Mouse (Mus musculus): ENCODE measurements at regions not wholly inside any gene's neighbourhood (a gene's known extent, or its start where the extent isn't known, plus 50 kb on each side); places are given as distances from the start of the nearest gene placed in this dataset.

DNA sequence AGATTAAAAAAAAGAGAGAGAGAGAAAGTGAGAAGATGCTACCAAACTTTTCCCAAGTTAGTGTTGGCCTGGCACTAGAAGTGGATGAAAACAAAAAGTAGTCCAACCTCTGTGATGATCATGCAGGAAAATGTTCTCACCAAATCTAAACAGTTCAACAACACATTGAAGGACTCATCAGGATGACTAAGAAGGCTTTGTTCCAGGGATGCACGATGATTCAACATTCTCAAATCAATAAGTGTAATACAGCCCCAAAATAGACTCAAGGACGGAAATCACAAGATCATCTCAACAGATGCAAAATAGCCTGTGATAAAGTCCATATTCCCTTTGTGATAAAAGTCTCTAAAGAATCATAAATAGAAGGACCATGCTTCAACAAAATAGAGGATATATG, 106.3 kb downstream of the Cysltr2 start:
- intact Hi-C loops (cut with DNase I; ENCODE audit: low total_unique reads): no loop called here
- no peak for DNase-seq

- DNase-seq: no peak
- intact Hi-C loops (cut with DNase I; ENCODE audit: low total_unique reads): no loop called here
Observed at GRCm38 (mm10) chr14:72939067-72939393, 109.9 kb downstream of the Cysltr2 start.

GRCm38 (mm10) chr14:72938382-72939066, 110.4 kb downstream of the Cysltr2 start:
- intact Hi-C loops (cut with DNase I; ENCODE audit: low total_unique reads): no loop called here
- no peak for DNase-seq

DNA sequence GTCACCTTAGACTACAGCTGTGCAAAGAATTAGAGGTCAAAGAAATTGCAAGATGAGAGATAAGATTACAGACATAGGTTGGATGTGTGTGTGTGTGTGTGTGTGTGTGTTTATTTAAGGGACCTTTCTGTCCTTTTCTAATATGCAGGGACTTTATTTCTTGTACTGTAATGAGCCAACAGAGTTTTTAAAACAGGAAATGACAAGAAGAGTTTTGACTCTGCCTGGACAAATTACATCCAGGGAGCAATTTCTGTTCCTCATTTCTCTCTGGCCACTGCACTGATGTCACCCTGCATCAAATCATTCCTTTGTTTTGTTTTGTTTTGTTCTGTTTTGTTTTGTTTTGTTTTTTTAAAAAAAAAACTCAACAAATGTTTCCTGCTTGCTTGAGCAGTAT, 115.3 kb downstream of the Cysltr2 start:
- intact Hi-C loops (cut with DNase I; ENCODE audit: low total_unique reads): no loop called here
- no peak for DNase-seq

- intact Hi-C loops (cut with DNase I; ENCODE audit: low total_unique reads): no loop called here
- peak; percentile 8 for DNase-seq
Observed at GRCm38 (mm10) chr14:72932296-72932695, 116.6 kb downstream of the Cysltr2 start.

DNA sequence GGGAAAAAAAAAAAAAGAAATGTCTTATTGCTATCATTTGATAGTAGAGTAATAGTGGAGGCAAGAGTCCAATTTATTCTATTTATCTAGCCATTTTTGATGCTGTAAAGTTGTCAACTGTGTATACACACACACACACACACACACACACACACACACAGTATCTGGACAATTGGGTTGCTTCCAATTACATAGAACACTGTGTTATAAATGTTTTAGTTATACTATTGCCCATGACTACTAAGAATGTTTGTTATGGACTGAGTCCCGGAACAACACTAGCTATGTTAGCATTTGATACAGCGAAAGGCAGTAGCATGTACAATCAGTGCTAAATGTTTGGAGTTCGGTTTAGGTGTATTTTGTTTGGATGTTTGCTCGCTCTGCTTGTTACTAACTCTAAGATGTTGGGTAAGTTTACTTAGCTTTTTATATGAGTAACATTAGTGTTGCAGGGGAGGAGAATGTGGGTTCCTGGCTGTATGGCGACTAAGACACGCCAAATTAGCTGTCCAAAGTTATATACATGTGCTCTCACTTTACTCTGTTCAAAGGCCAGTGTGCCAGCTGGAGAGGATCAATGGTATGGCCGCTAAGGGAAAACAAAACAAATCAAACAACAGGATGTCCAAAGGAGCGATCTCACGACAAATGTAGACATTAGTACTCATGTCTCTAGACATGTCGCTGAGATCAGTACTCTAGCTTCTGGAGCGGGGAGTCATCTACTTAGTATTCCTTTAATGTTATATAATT, 147.6 kb downstream of the Cysltr2 start:
- intact Hi-C loops (cut with DNase I; ENCODE audit: low total_unique reads): no loop called here
- no peak for DNase-seq

- no peak for DNase-seq
- intact Hi-C loops (cut with DNase I; ENCODE audit: low total_unique reads): no loop called here
Observed at GRCm38 (mm10) chr14:72899630-72900029, 149.3 kb downstream of the Cysltr2 start.

DNA sequence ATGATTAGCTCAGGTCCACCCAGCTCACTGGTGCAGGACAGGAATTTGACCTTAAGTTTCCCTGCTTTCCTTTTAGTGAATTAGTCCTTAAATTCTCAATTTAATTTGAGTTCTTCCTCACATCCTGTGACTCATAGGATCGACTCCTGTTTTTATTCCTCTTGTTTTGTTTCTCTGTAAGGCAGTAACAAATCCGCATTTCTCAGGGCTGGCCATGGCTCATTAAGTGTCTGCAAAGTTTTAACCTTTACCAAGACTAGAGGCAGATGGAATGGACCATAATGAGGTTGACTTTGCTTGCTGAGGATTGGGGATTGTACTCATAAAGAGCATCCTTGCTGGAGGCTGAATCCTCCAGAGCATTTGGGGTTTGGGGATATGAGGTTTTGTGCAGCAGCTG, 156.6 kb downstream of the Cysltr2 start:
- no peak for DNase-seq
- intact Hi-C loops (cut with DNase I; ENCODE audit: low total_unique reads): no loop called here

DNA sequence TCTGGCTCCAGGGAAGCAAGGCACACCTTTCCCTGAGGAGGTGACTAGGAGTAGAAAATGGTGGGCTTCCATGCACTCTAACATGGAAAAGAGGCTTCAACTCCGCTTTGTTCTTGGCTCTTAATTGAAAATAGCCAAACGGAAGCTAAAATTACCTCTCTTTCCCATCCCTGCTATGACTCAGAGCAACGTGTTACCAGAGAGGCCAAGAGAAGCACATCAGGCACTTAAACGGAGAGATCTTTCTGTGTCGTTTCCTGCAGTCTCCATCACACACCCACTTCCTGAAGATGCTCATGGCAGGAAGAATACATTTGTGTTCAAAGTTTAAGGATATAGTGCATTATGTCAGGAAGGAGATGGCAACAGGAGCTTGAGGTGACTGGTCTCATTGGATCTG, 159.3 kb downstream of the Cysltr2 start:
- no peak for DNase-seq
- intact Hi-C loops (cut with DNase I; ENCODE audit: low total_unique reads): no loop called here

DNA sequence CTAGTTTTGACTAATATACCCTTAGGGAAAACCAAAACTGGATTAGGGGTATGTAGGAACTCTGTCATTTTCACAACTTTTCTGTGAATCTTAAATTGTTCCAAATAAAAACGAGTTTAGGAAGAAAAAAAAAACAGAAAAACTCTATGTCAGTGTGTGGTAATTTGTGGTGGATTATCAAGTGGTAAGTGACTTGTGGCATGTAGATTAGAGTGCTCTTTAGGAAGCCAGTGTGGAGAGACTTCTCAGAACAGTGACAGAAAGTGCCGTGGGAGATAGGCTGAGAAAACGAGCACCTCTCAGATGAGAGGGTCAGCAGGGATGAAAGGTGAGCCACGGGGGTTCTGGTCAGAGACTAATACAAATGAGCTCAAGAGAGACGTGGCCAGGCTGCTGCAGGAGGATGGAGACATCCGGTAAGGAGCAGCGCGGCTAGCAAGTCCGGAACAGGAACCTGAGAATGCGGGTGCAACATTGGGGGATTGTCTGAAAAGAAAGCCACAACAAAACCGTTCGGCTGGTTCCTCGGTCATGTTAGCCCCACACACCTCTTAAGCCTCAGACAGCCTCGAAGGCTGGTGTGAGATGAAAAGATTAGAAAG, 161.3 kb downstream of the Cysltr2 start:
- no peak for DNase-seq
- intact Hi-C loops (cut with DNase I; ENCODE audit: low total_unique reads): no loop called here

GRCm38 (mm10) chr14:72886935-72887369, 162.0 kb downstream of the Cysltr2 start:
- DNase-seq: no peak
- intact Hi-C loops (cut with DNase I; ENCODE audit: low total_unique reads): no loop called here

DNA sequence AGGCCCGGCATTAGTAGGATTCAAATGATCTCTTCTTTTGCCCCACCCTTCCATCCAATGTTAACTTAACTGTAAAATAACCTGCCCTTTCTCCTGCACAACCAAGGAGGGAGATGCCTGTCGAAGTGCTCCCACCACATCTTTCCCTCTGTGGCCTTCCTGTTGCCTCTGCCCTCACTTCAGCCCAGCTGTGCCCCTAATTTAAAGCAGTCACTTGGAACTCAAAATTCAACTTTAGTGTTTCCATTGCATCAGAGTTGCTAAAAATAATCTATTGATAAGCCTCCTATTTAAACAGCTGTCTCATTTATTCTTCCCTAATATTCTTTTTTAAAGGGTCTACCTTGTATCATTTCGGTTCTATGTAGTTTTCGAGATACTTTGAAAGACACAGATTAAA, 163.1 kb downstream of the Cysltr2 start:
- DNase-seq: no peak
- intact Hi-C loops (cut with DNase I; ENCODE audit: low total_unique reads): no loop called here

DNA sequence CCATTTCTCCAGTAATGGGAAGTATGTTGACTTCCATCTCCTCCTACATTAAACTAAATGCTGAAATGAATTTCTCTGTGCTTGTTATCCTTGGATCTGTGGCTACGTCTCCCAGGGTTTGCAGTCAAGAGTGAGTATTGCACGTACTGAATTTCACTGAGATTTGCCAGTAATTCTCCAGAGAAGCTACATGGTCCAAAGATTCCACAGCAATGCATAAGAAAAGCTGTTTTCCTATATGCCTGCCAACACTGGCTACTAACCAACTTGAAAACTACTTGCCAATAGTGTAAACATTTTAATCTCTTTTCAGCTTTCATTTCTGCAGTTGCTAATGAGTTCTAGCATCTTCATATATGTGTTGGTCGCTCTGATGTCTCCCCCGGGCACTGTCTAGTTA, 164.4 kb downstream of the Cysltr2 start:
- intact Hi-C loops (cut with DNase I; ENCODE audit: low total_unique reads): no loop called here
- DNase-seq: no peak

GRCm38 (mm10) chr14:72877132-72877531, 167.3 kb upstream of the Fndc3a start:
- intact Hi-C loops (cut with DNase I; ENCODE audit: low total_unique reads): no loop called here
- no peak for DNase-seq

GRCm38 (mm10) chr14:72873494-72873893, 163.7 kb upstream of the Fndc3a start:
- no peak for DNase-seq
- intact Hi-C loops (cut with DNase I; ENCODE audit: low total_unique reads): no loop called here

- no peak for DNase-seq
- intact Hi-C loops (cut with DNase I; ENCODE audit: low total_unique reads): no loop called here
Observed at GRCm38 (mm10) chr14:72869188-72869749, 159.5 kb upstream of the Fndc3a start.

DNA sequence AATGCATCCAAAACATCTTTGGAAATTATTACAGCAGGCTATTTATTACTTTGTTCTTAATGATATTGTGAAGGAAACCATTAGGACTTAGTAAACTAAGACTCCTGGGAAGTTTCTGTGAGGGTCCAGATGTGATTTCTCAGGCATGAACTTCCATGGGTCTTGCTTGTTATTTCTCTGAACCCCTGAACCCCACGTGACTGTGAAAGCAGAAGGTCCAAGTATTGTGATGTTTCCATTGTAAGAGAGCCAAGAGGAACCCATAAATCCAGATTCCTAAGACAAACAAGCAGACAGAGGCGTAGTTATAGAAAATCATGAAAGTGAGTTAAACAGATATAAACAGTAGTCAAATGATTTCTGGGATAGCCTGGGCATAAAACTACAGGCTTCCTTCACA, 157.1 kb upstream of the Fndc3a start:
- DNase-seq: no peak
- intact Hi-C loops (cut with DNase I; ENCODE audit: low total_unique reads): no loop called here

- no peak for DNase-seq
- intact Hi-C loops (cut with DNase I; ENCODE audit: low total_unique reads): no loop called here
Observed at GRCm38 (mm10) chr14:72865531-72865930, 155.7 kb upstream of the Fndc3a start.

DNA sequence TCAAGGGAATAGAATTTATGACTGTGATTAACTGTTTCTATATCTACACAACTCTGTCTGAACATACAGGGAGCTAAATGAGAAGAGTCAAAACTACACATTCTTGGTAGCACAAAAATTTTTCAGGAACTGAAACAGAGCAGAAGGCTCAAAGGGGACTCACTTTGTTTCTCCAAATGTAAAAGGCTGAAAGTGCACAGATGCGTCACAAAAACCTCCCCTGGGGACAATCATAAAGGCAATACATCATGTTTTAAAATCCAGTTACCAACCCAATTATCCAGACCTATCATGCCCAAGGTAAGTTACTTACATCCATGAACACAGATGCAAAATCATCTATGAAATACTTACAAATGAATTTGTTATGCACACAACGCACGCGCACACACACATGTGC, 155.0 kb upstream of the Fndc3a start:
- intact Hi-C loops (cut with DNase I; ENCODE audit: low total_unique reads): no loop called here

DNA sequence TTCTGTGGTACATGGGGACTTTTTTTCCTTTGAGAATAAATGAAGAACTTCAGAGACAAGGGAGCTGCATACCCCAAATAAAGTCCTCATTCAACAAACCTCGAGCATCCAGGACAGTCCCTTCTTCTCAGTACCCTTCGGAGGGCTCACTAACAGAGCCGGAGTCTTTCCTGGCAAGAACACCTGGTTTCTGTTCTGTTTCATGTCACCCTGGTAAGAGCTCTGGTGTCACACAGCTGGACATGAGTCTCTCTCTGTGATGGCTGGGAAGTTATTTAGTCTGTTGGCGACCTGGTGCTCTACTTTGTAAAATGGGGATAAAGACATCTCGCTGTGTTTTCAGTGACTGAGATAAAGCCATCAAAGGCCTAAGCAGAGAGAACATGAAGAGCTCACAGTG, 154.3 kb upstream of the Fndc3a start:
- intact Hi-C loops (cut with DNase I; ENCODE audit: low total_unique reads): no loop called here

More for the DNA sequence above, 155.0 kb upstream of the Fndc3a start:
- DNase-seq: no peak

More for the DNA sequence above, 154.3 kb upstream of the Fndc3a start:
- DNase-seq: no peak

All from gastrocnemius, postnatal 14 days (tissue).